Mouse (Mus musculus): ENCODE results near the gene Ncl.

DNA sequence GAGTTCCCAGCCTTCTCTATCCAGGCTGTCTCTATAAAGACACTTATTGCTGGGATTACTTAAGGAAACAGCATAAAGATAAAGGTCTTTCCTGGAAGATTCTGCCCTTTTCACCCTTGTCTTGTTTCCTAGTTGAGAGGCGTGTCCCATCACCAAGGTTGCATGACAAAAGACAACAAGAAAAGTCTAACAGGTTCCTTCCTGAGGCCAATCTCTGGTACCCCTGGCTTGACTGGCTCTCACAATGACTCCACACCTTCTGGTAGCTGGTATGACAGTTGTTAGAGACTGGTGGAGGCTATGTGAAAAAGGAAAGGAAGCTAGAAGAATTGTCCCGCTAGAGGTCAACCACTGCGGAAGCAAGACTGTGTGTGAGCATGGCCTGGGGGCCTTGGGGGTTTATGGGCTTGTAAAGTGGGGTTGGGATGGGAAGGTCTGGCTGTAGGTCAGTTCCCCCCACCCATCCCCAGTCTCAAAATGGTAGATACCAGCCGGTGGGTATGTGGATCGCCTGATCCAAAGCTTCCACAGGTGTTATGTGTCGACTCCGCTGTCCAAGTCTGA is 49.8 kb downstream of the Ncl start:
- TF ChIP-seq CTCF (IDR thresholded peaks at IDR 0.05; ENCODE audit: extremely low read depth, insufficient read depth, insufficient read length, insufficient replicate concordance), result no peak
- no peak for TF ChIP-seq POLR2A (IDR thresholded peaks at IDR 0.05; ENCODE audit: low read depth, low read length)

Data from spleen, adult 2 months (tissue).